Mouse (Mus musculus) bone marrow macrophage, adult 2 months (primary cell): ENCODE measurements around the gene a.

Experiments
- CTCF ChIP-seq: IDR thresholded peaks from 2 replicates; pipeline ENCODE4 v1.5.1; 2012; ENCODE audit warnings: low read depth, mild to moderate bottlenecking, low read length, moderate library complexity
- POLR2A ChIP-seq: IDR thresholded peaks from 2 replicates; pipeline ENCODE4 v1.6.1; 2012; ENCODE audit warnings: mild to moderate bottlenecking, low read depth, low read length, borderline replicate concordance

DNA sequence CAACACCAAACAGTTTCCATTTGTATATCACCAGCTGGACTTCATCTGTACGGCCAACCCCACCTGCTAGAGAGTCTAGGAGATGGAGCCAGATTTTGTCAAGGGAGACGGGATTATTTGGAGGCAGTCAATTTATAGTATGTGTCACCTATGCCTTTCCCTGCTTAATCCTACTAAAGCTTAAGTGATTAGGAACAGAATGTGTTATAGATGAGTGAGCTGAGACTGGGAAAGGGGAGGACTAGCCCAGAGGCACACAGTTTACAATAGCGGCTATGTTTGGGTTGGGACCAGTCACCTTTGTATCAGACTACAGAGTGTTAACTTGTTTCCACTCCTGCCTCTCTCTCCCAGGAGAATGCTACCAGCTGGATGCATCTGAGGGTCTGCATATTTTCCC lies 11.6 kb upstream of the a start:
- TF ChIP-seq CTCF, result no peak
- no peak for TF ChIP-seq POLR2A
